Mouse (Mus musculus): ENCODE measurements around the gene Zfp622.

Gene Zfp622

GRCm38 (mm10) chr15:25984067-25984733 is at the start of gene Zfp622:
TSS of gene Zfp622 (plus strand) at chr15:25984366.
- DNase-seq: peak; percentile 96

GRCm38 (mm10) chr15:25934411-25934810 is 49.8 kb upstream of the Zfp622 start:
- DNase-seq: no peak

- DNase-seq: no peak
Measured at GRCm38 (mm10) chr15:25938496-25938895, 45.7 kb upstream of the Zfp622 start.

GRCm38 (mm10) chr15:25940397-25941377 is 43.5 kb upstream of the Zfp622 start:
- DNase-seq: peak; percentile 48

GRCm38 (mm10) chr15:25941514-25941913 is 42.7 kb upstream of the Zfp622 start:
- no peak for DNase-seq

- DNase-seq: no peak
Measured at GRCm38 (mm10) chr15:25942415-25942814, 41.8 kb upstream of the Zfp622 start.

GRCm38 (mm10) chr15:25943386-25944137 is 40.6 kb upstream of the Zfp622 start:
- no peak for DNase-seq

GRCm38 (mm10) chr15:25945224-25945623 is 38.9 kb upstream of the Zfp622 start:
- DNase-seq: peak; percentile 69

GRCm38 (mm10) chr15:25946482-25946881 is 37.7 kb upstream of the Zfp622 start:
- DNase-seq: no peak

GRCm38 (mm10) chr15:25947383-25947782 is 36.8 kb upstream of the Zfp622 start:
- no peak for DNase-seq

GRCm38 (mm10) chr15:25948257-25949223 is 35.6 kb upstream of the Zfp622 start:
- DNase-seq: no peak

- DNase-seq: no peak
Measured at GRCm38 (mm10) chr15:25949696-25950095, 34.5 kb upstream of the Zfp622 start.

- no peak for DNase-seq
Measured at GRCm38 (mm10) chr15:25950584-25950983, 33.6 kb upstream of the Zfp622 start.

- DNase-seq: no peak
Measured at GRCm38 (mm10) chr15:25951037-25951436, 33.1 kb upstream of the Zfp622 start.

GRCm38 (mm10) chr15:25956001-25956400 is 28.2 kb upstream of the Zfp622 start:
- DNase-seq: no peak

- peak; percentile 49 for DNase-seq
Measured at GRCm38 (mm10) chr15:25956422-25957117, 27.6 kb upstream of the Zfp622 start.

GRCm38 (mm10) chr15:25957651-25958050 is 26.5 kb upstream of the Zfp622 start:
- DNase-seq: no peak

- DNase-seq: peak; percentile 60
Measured at GRCm38 (mm10) chr15:25959375-25959774, 24.8 kb upstream of the Zfp622 start.

GRCm38 (mm10) chr15:25960231-25960630 is 23.9 kb upstream of the Zfp622 start:
- DNase-seq: no peak

GRCm38 (mm10) chr15:25966220-25966774 is 17.9 kb upstream of the Zfp622 start:
- no peak for DNase-seq

GRCm38 (mm10) chr15:25971596-25971995 is 12.6 kb upstream of the Zfp622 start:
- DNase-seq: no peak
